Mouse (Mus musculus) skeletal muscle tissue, postnatal 0 days (tissue): Measurements from ENCODE around the gene Vgll3. TPM values are rescaled to one million over a fixed set of nuclear protein-coding genes. Genes with fewer than 3 reads are reported as not detected.

Experiments
- polyA plus RNA-seq: library from polyadenylated mRNA; unstranded; fragments of >200 nt; fragmentation: Nextera tagmentation; extraction: Ambion mirVana; gene quantifications from 2 replicates; pipeline ENCODE4 v1.2.1, GENCODE M21; 2015

Vgll3 gene
- 16.4 and 19.7 TPM in 2 replicates for polyA plus RNA-seq

DNA sequence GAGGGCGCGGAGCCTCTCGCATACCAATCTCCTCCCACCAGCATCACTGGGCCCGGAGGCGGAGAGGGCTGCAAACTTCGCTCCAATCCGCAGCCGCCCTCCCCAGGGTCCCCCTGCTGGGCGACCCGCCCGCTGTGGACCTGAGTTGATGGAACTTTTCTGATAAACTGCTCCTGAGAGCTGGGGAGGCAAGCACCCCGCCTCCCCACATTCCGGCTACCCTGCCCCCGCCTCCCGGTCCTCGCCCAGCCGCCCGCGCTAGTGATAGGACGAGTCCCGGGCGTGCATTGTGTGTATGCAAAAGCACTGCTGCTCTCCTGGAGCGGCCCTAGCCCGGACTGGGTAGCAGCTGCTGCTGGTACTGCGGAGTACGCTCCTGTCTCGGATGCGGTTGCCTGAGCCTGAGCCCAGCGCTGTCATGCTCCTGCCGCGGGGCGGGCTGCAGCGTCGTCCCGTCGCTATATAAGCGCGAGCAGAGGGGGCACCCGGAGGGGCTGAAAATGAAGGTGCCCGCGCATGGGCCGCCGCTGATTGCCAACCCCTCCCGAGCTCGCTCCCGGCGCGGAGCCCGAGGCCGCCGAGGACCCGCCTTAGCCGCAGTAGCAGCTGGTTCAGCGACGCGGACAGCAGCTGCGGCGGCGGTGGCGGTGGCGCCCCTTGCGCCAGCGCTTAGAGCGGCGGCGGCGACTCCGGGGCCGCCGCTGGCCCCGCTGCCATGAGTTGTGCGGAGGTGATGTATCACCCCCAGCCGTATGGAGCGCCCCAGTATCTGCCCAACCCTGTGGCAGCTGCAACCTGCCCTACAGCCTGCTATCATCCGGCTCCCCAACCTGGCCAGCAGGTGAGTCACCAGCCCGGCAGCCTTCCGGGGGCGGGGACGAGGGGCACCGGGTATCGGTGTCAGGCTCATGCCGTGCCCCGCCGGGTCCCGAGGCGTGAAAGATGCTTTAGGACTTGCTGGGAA lies at the start of gene Vgll3:
TSS of gene Vgll3 (plus strand) at position 340 of the 964 bp plus-strand sequence.

